Mouse (Mus musculus): Measurements from ENCODE around the gene Zfyve19.

DNA sequence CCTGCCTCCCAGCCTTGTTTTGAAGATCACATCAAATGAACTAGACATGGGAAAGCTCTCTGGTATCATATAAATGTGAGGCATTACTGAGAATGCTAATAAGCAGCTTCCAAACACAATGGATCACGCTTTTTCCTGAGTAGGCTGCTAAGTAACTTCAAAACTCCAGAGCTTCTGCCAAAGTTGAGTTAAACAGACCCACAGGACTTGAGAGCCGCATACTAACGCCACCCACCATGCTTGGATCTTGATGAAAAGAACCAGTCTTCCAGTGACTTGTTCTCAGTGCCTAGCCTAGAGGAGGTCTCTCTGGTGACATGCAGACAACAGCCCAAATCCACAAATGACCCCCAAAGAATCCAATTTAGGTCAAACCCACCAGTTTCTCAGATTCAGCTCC lies 9.5 kb upstream of the Zfyve19 start:
- TF ChIP-seq CEBPB (IDR thresholded peaks at IDR 0.05; ENCODE audit: low read depth) (no peak), MYOG (IDR thresholded peaks at IDR 0.05; ENCODE audit: control insufficient read depth, extremely low read depth, insufficient read length) (no peak), CTCF (IDR thresholded peaks at IDR 0.05; ENCODE audit: control insufficient read depth, insufficient read depth, insufficient read length) (no peak), MAX (IDR thresholded peaks at IDR 0.05) (no peak), USF1 (IDR thresholded peaks at IDR 0.05; ENCODE audit: low read depth) (no peak)
